Mouse (Mus musculus) spleen, adult 2 months (tissue): ENCODE data around the gene Fem1b.

Experiments used
- CTCF ChIP-seq: fragments of 200-500 bp; IDR thresholded peaks from 2 replicates; pipeline ENCODE4 v1.5.1; 2011; ENCODE audit warnings: mild to moderate bottlenecking, inconsistent platforms; ENCODE audit not compliant: insufficient read depth, insufficient read length, insufficient replicate concordance; ENCODE audit errors: extremely low read depth
- POLR2A ChIP-seq: fragments of 200-500 bp; IDR thresholded peaks from 2 replicates; pipeline ENCODE4 v1.6.1; 2011; ENCODE audit warnings: low read depth, low read length, inconsistent platforms

GRCm38 (mm10) chr9:62819494-62819893 is 7.8 kb upstream of the Fem1b start:
- no peak for TF ChIP-seq CTCF
- TF ChIP-seq POLR2A = no peak
